Mouse (Mus musculus) kidney, adult 2 months (tissue): ENCODE measurements around the gene Daglb. TPM values are rescaled to one million over a fixed set of nuclear protein-coding genes. Genes with fewer than 3 reads are reported as not detected.
A peak's percentile ranks its signal among the peaks of the same experiment; 100 is the strongest.

Experiments
- DNase-seq: peaks from one replicate; pipeline ENCODE4 v3.0.0; 2021
- H3K27ac ChIP-seq: fragments of 200-500 bp; 2 replicates; pipeline ENCODE4 v1.5.1; 2012; ENCODE audit warnings: low read depth, low read length, control low read depth, inconsistent platforms; ENCODE audit not compliant: insufficient read depth
- H3K27me3 ChIP-seq: fragments of 200-500 bp; replicated peaks from 2 replicates; pipeline ENCODE4 v1.6.1; 2012; ENCODE audit warnings: mild to moderate bottlenecking, moderate library complexity, low read length, inconsistent platforms; ENCODE audit not compliant: control insufficient read depth, insufficient read depth
- H3K36me3 ChIP-seq: fragments of 200-500 bp; 2 replicates; pipeline ENCODE4 v1.6.1; 2012; ENCODE audit warnings: mild to moderate bottlenecking, moderate library complexity, low read length, inconsistent platforms; ENCODE audit not compliant: control insufficient read depth, insufficient read depth
- H3K4me1 ChIP-seq: fragments of 200-500 bp; 2 replicates; pipeline ENCODE4 v1.6.1; 2011; ENCODE audit warnings: low read length; ENCODE audit not compliant: control insufficient read depth, insufficient read depth
- H3K4me3 ChIP-seq: fragments of 200-500 bp; 2 replicates; pipeline ENCODE4 v1.5.1; 2011; ENCODE audit warnings: mild to moderate bottlenecking, low read depth, low read length, control low read depth; ENCODE audit not compliant: insufficient read depth
- CTCF ChIP-seq: fragments of 200-500 bp; conservative IDR thresholded peaks from 2 replicates; pipeline ENCODE4 v1.5.1; 2011; ENCODE audit warnings: low read depth, mild to moderate bottlenecking, control low read depth, low read length, moderate library complexity, mixed read lengths; ENCODE audit not compliant: insufficient read depth, insufficient read length
- POLR2A ChIP-seq: fragments of 200-500 bp; IDR thresholded peaks from one replicate; pipeline ENCODE4 v1.6.1; 2011; ENCODE audit warnings: low read depth, low read length, control low read depth
- WGBS: fragments of 180-500 bp; shearing (Covaris S2); methylation state at CpG from one replicate; pipeline ENCODE4 v1.1.7; 2018; 5-methylcytosine and 5-hydroxymethylcytosine counted together
- polyA plus RNA-seq: library from polyadenylated mRNA; depleted of rRNA; stranded (reverse); fragments of >200 nt; gene quantifications from 2 replicates; pipeline ENCODE4 v1.2.3, GENCODE M21; 2012

Daglb gene
- polyA plus RNA-seq, 1 experiment: 11.7 TPM

GRCm38 (mm10) chr5:143504453-143504852, 40.1 kb downstream of the Daglb start:
- H3K4me1 ChIP-seq: peaks cover 7% of the 10 kb centered on the region; the same call in 1 of the 2 replicates
- 72% methylated on average over 3 of the region's 3 CpGs for WGBS
- no peak overlapping the region for H3K4me3 ChIP-seq
- H3K27me3 ChIP-seq: no peaks in the 10 kb centered on the region
- DNase-seq: peak; percentile 38
- TF ChIP-seq POLR2A (no peak), CTCF (peak; percentile 51)
- no peaks in the 10 kb centered on the region for H3K36me3 ChIP-seq
- no peak overlapping the region for H3K27ac ChIP-seq

- TF ChIP-seq CTCF (no peak), POLR2A (no peak)
- 85% methylated on average over 8 of the region's 8 CpGs for WGBS
- DNase-seq: no peak
- H3K4me1 ChIP-seq: peaks cover 7% of the 10 kb centered on the region; the same call in 1 of the 2 replicates
- H3K36me3 ChIP-seq: no peaks in the 10 kb centered on the region
- no peaks in the 10 kb centered on the region for H3K27me3 ChIP-seq
- no peak overlapping the region for H3K27ac ChIP-seq
- H3K4me3 ChIP-seq: no peak overlapping the region
These were observed 40.7 kb downstream of the Daglb start for GRCm38 (mm10) chr5:143505056-143505455.

GRCm38 (mm10) chr5:143505545-143505944, 41.2 kb downstream of the Daglb start:
- no peak for DNase-seq
- H3K27ac ChIP-seq: no peak overlapping the region
- H3K4me1 ChIP-seq: peaks cover 7% of the 10 kb centered on the region; the same call in 1 of the 2 replicates
- no peak overlapping the region for H3K4me3 ChIP-seq
- TF ChIP-seq CTCF (no peak), POLR2A (no peak)
- 63% methylated on average over 7 of the region's 7 CpGs for WGBS
- no peaks in the 10 kb centered on the region for H3K27me3 ChIP-seq
- H3K36me3 ChIP-seq: no peaks in the 10 kb centered on the region

- Histone ChIP-seq H3K27ac (no peak overlapping the region), H3K4me1 (peaks cover 10% of the 10 kb centered on the region; the same call in 1 of the 2 replicates), H3K4me3 (no peak overlapping the region), H3K36me3 (peaks cover 2% of the 10 kb centered on the region; the same call in 1 of the 2 replicates), H3K27me3 (no peaks in the 10 kb centered on the region)
- WGBS: 65% methylated on average over 9 of the region's 9 CpGs
- DNase-seq: no peak
- TF ChIP-seq CTCF (no peak), POLR2A (no peak)
These were observed 44.9 kb downstream of the Daglb start for GRCm38 (mm10) chr5:143509294-143509693.

GRCm38 (mm10) chr5:143509737-143510136, 45.4 kb downstream of the Daglb start:
- 45% methylated on average over 11 of the region's 11 CpGs for WGBS
- peak; percentile 19 for DNase-seq
- Histone ChIP-seq H3K27ac (no peak overlapping the region), H3K4me3 (no peak overlapping the region), H3K4me1 (peaks cover 10% of the 10 kb centered on the region; the same call in 1 of the 2 replicates), H3K36me3 (peaks cover 3% of the 10 kb centered on the region; the same call in 1 of the 2 replicates), H3K27me3 (no peaks in the 10 kb centered on the region)
- TF ChIP-seq POLR2A (no peak), CTCF (no peak)

GRCm38 (mm10) chr5:143511577-143511976, 47.2 kb downstream of the Daglb start:
- H3K27ac ChIP-seq: no peak overlapping the region
- no peak overlapping the region for H3K4me3 ChIP-seq
- 49% methylated on average over 4 of the region's 4 CpGs for WGBS
- TF ChIP-seq CTCF (no peak), POLR2A (no peak)
- peaks cover 13% of the 10 kb centered on the region; the same call in 1 of the 2 replicates for H3K4me1 ChIP-seq
- no peaks in the 10 kb centered on the region for H3K27me3 ChIP-seq
- H3K36me3 ChIP-seq: peaks cover 6% of the 10 kb centered on the region; the same call in 1 of the 2 replicates
- peak; percentile 38 for DNase-seq

- no peak for DNase-seq
- peaks cover 17% of the 10 kb centered on the region; the same call in 1 of the 2 replicates for H3K4me1 ChIP-seq
- no peak overlapping the region for H3K4me3 ChIP-seq
- WGBS: 71% methylated on average over 4 of the region's 4 CpGs
- H3K27me3 ChIP-seq: no peaks in the 10 kb centered on the region
- peaks cover 6% of the 10 kb centered on the region; the same call in 1 of the 2 replicates for H3K36me3 ChIP-seq
- no peak overlapping the region for H3K27ac ChIP-seq
- TF ChIP-seq CTCF (no peak), POLR2A (no peak)
These were observed 47.9 kb downstream of the Daglb start for GRCm38 (mm10) chr5:143512305-143512704.
